In genomic region chr11:69891482-69891881, GRCm38 (mm10) we compare ENCODE assay signal across 16 mouse cellular contexts. TPM values are rescaled to one million over a fixed set of nuclear protein-coding genes. Genes with fewer than 3 reads are reported as not detected.
A peak's percentile ranks its signal among the peaks of the same experiment; 100 is the strongest.
DNase-seq lines count a peak whose midpoint lies in the region; ATAC-seq and TF ChIP-seq lines count a peak whose summit lies in the region.
"Had no signal": no experiment of that assay in that cellular context is flagged by ENCODE, and none has a peak within 500 bp of the region (broad histone marks: within the 10 kb centered on the region; RNA-seq: fewer than 3 reads in every experiment).

No protein-coding gene starts in this region.

- peaks cover 2% of the 10 kb centered on the region; the same call in 1 of the 2 replicates for H3K4me1 ChIP-seq in heart, adult 2 months (ENCODE audit: control insufficient read depth, insufficient read depth, low read length)
- peaks cover 56% of the 10 kb centered on the region for H3K4me1 ChIP-seq in liver, embryonic 13.5 days (replicated peaks)
- peaks cover 32% of the 10 kb centered on the region for H3K4me1 ChIP-seq in liver, embryonic 11.5 days (replicated peaks; ENCODE audit: control insufficient read depth, insufficient read depth, low read length)

- no peaks in the 10 kb centered on the region for H3K9me3 ChIP-seq in liver, embryonic 13.5 days (replicated peaks)
- no peaks in the 10 kb centered on the region for H3K9me3 ChIP-seq in liver, embryonic 11.5 days (ENCODE audit: control insufficient read depth, low read length)
- H3K9me3 ChIP-seq: G1E had no signal

- H3K4me3 ChIP-seq in heart, adult 2 months, result no peak overlapping the region
- H3K4me3 ChIP-seq in liver, embryonic 13.5 days (replicated peaks), result no peak overlapping the region
- no peak overlapping the region for H3K4me3 ChIP-seq in liver, embryonic 11.5 days (ENCODE audit: low read depth, low read length)
- H3K4me3 ChIP-seq: erythroblast, embryonic 14.5 days had no signal

- no peaks in the 10 kb centered on the region for H3K27me3 ChIP-seq in heart, adult 2 months (ENCODE audit: control insufficient read depth, insufficient read depth, low read length)
- no peaks in the 10 kb centered on the region for H3K27me3 ChIP-seq in liver, embryonic 13.5 days
- no peaks in the 10 kb centered on the region for H3K27me3 ChIP-seq in liver, embryonic 11.5 days (replicated peaks; ENCODE audit: control insufficient read depth, insufficient read depth, low read length)

- intact Hi-C loops in heart, adult 2 months (cut with DNase I), result no loop called here

- 28% methylated on average over 4 of the region's 4 CpGs for WGBS in heart, adult 2 months
- 40% methylated on average over 4 of the region's 4 CpGs for WGBS in liver, embryonic 13.5 days (ENCODE audit: insufficient replicate concordance)
- WGBS in liver, embryonic 11.5 days, result 51% methylated on average over 4 of the region's 4 CpGs

- ATAC-seq in liver, embryonic 13.5 days (ENCODE audit: low read depth), result no peak
- ATAC-seq in liver, embryonic 11.5 days (replicated peaks; ENCODE audit: low FRiP score), result no peak
- ATAC-seq in activated CD4-positive, CD25-positive, alpha-beta regulatory T cell, adult 4 months, result no peak

- TF ChIP-seq EP300 in heart, adult 2 months (IDR thresholded peaks at IDR 0.05; ENCODE audit: insufficient read depth, low read depth, low read length), result no peak

- H3K36me3 ChIP-seq in heart, adult 2 months (ENCODE audit: control insufficient read depth, insufficient read depth, low read length), result no peaks in the 10 kb centered on the region
- no peaks in the 10 kb centered on the region for H3K36me3 ChIP-seq in liver, embryonic 13.5 days
- no peaks in the 10 kb centered on the region for H3K36me3 ChIP-seq in liver, embryonic 11.5 days (ENCODE audit: control insufficient read depth, insufficient read depth, low read length)

- no peak overlapping the region for H3K4me2 ChIP-seq in liver, embryonic 13.5 days
- no peak overlapping the region for H3K4me2 ChIP-seq in liver, embryonic 11.5 days

- no peak overlapping the region for H3K27ac ChIP-seq in heart, adult 2 months
- H3K27ac ChIP-seq in liver, embryonic 13.5 days, result no peak overlapping the region
- H3K27ac ChIP-seq in liver, embryonic 11.5 days (ENCODE audit: low read depth, low read length), result no peak overlapping the region

- DNase-seq in heart, adult 11 months, result peak; percentile 88
- DNase-seq in heart, adult 2 months, result no peak
- no peak for DNase-seq in liver, embryonic 13.5 days
- no peak for DNase-seq in liver, embryonic 11.5 days (ENCODE audit: low spot score)
- peak; percentile 56 for DNase-seq in right cerebral cortex, postnatal 14 days
- DNase-seq in right cerebral cortex, postnatal 36 days (ENCODE audit: low spot score in 2 of 2), result no peak
- peak; percentile 51 for DNase-seq in right cerebral cortex, postnatal 4 days
- DNase-seq: kidney, adult 11 months had no signal

- no peak for TF ChIP-seq POLR2A in heart, adult 2 months (IDR thresholded peaks at IDR 0.05; ENCODE audit: insufficient read depth, low read depth, low read length)

- H3K9ac ChIP-seq in heart, adult 2 months (ENCODE audit: low read depth, low read length), result no peak overlapping the region
- peak overlapping the region; percentile 17; the same call in 1 of the 2 replicates for H3K9ac ChIP-seq in liver, embryonic 13.5 days
- no peak overlapping the region for H3K9ac ChIP-seq in liver, embryonic 11.5 days (ENCODE audit: low read depth, low read length)

- no peak for TF ChIP-seq CTCF in heart, adult 2 months (IDR thresholded peaks at IDR 0.05)

- no peaks in the 10 kb centered on the region for H3K79me2 ChIP-seq in heart, adult 2 months (replicated peaks; ENCODE audit: control insufficient read depth, insufficient read depth, low read length)

RNA-seq across cellular contexts. Expression of gene Acap1, which starts 3.9 kb away (rescaled TPM):
- total RNA-seq in heart, adult 2 months (2021), result 1 to 10 TPM in 1 of 2 experiments, under 1 TPM in 1; 0.65 to 1.1 TPM
- 1.7 and 3.3 TPM in 2 replicates for polyA plus RNA-seq in heart, adult 2 months (2012; rRNA removed)
- 4.4 and 4.9 TPM in 2 replicates for polyA plus RNA-seq in liver, embryonic 13.5 days (2015; fragmentation: Nextera tagmentation; extraction: Ambion mirVana)
- 8.6 and 8.7 TPM in 2 replicates for polyA plus RNA-seq in liver, embryonic 11.5 days (2014; fragmentation: Nextera tagmentation; extraction: Ambion mirVana)
- 100 to 1,000 TPM; 213 to 273 TPM for polyA plus RNA-seq in activated CD4-positive, CD25-positive, alpha-beta regulatory T cell, adult 4 months (2017; shearing (Covaris generic))
- total RNA-seq: layer of hippocampus, adult 18-20 months had no signal

RNA-seq across cellular contexts. Expression of gene 2810408A11Rik, which starts 9.3 kb away (rescaled TPM):
- total RNA-seq in heart, adult 2 months (2021), result under 1 TPM; 0.23 to 0.34 TPM
- 0.15 and 0.41 TPM in 2 replicates for polyA plus RNA-seq in heart, adult 2 months (2012; rRNA removed)
- 0.89 and 1.0 TPM in 2 replicates for polyA plus RNA-seq in liver, embryonic 13.5 days (2015; fragmentation: Nextera tagmentation; extraction: Ambion mirVana)
- 3.2 and 4.0 TPM in 2 replicates for polyA plus RNA-seq in liver, embryonic 11.5 days (2014; fragmentation: Nextera tagmentation; extraction: Ambion mirVana)
- polyA plus RNA-seq in activated CD4-positive, CD25-positive, alpha-beta regulatory T cell, adult 4 months (2017; shearing (Covaris generic)), result 1 to 10 TPM; 1.1 to 1.2 TPM

RNA-seq across cellular contexts. Expression of gene Neurl4, which starts 9.4 kb away (rescaled TPM):
- total RNA-seq in heart, adult 2 months (2021), result 10 to 100 TPM; 42.6 to 47.1 TPM
- 31.5 and 54.1 TPM in 2 replicates for polyA plus RNA-seq in heart, adult 2 months (2012; rRNA removed)
- 2.3 and 2.8 TPM in 2 replicates for polyA plus RNA-seq in liver, embryonic 13.5 days (2015; fragmentation: Nextera tagmentation; extraction: Ambion mirVana)
- 9.5 and 10.5 TPM in 2 replicates for polyA plus RNA-seq in liver, embryonic 11.5 days (2014; fragmentation: Nextera tagmentation; extraction: Ambion mirVana)
- 1 to 10 TPM; 7.9 to 8.0 TPM for polyA plus RNA-seq in activated CD4-positive, CD25-positive, alpha-beta regulatory T cell, adult 4 months (2017; shearing (Covaris generic))

RNA-seq across cellular contexts. Expression of gene Kctd11, which starts 10.3 kb away (rescaled TPM):
- 1 to 10 TPM; 2.3 to 2.6 TPM for total RNA-seq in heart, adult 2 months (2021)
- polyA plus RNA-seq in heart, adult 2 months (2012; rRNA removed), result 2.9 TPM in 2 replicates
- polyA plus RNA-seq in liver, embryonic 13.5 days (2015; fragmentation: Nextera tagmentation; extraction: Ambion mirVana), result 0.89 and 1.3 TPM in 2 replicates
- polyA plus RNA-seq in liver, embryonic 11.5 days (2014; fragmentation: Nextera tagmentation; extraction: Ambion mirVana), result 2.3 and 3.6 TPM in 2 replicates
- under 1 TPM in 1 of 2 experiments, not detected in 1; 0.56 TPM for polyA plus RNA-seq in activated CD4-positive, CD25-positive, alpha-beta regulatory T cell, adult 4 months (2017; shearing (Covaris generic))

RNA-seq across cellular contexts. Expression of gene Tmem95, which starts 13.7 kb away (rescaled TPM):
- total RNA-seq in heart, adult 2 months (2021), result not detected
- polyA plus RNA-seq in heart, adult 2 months (2012; rRNA removed), result not detected in 2 replicates
- polyA plus RNA-seq in liver, embryonic 13.5 days (2015; fragmentation: Nextera tagmentation; extraction: Ambion mirVana), result not detected in 2 replicates
- not detected in 2 replicates for polyA plus RNA-seq in liver, embryonic 11.5 days (2014; fragmentation: Nextera tagmentation; extraction: Ambion mirVana)
- not detected for polyA plus RNA-seq in activated CD4-positive, CD25-positive, alpha-beta regulatory T cell, adult 4 months (2017; shearing (Covaris generic))
- total RNA-seq: common myeloid progenitor, adult 5-6 weeks; G1E; heart, postnatal 10 days; layer of hippocampus, adult 18-20 months; megakaryocyte, adult 5-6 weeks had no signal
- polyA plus RNA-seq: erythroblast, embryonic 14.5 days; G1E; limb, embryonic 11.5 days had no signal

Comparison
In these comparisons a context has a peak if more than half of its experiments do, and no peak if none do; other contexts are left out.
1. DNase-seq: peak in heart, adult 11 months (single experiment), right cerebral cortex, postnatal 14 days (single experiment) and right cerebral cortex, postnatal 4 days (single experiment); none in heart, adult 2 months (0 of 2), liver, embryonic 13.5 days (single experiment), liver, embryonic 11.5 days (single experiment) and right cerebral cortex, postnatal 36 days (0 of 2).
2. RNA of gene Acap1, which starts 3.9 kb away (polyA plus RNA-seq): 213 to 273 TPM in activated CD4-positive, CD25-positive, alpha-beta regulatory T cell, adult 4 months; 8.6 to 8.7 TPM in liver, embryonic 11.5 days, 4.4 to 4.9 TPM in liver, embryonic 13.5 days and 1.7 to 3.3 TPM in heart, adult 2 months; every median in the first group is over 10 times any median in the second.